Mouse (Mus musculus) embryonic facial prominence, embryonic 11.5 days (tissue): ENCODE results near the gene Wiz. TPM values are rescaled to one million over a fixed set of nuclear protein-coding genes. Genes with fewer than 3 reads are reported as not detected.
A peak's percentile ranks its signal among the peaks of the same experiment; 100 is the strongest.

Experiments used
- ATAC-seq: fragments of 200-750 bp; cut with Nextera tagmentation; replicated peaks from 2 replicates; pipeline ENCODE4 v1.8.0; 2017; ENCODE audit warnings: low read depth; ENCODE audit not compliant: insufficient number of reproducible peaks, low FRiP score, low TSS enrichment
- DNase-seq: peaks from one replicate; pipeline ENCODE4 v3.0.0-alpha.2; 2015; ENCODE audit warnings: low spot score
- H3K27ac ChIP-seq: fragments of 300-500 bp; sonication (generic); replicated peaks from 2 replicates; pipeline ENCODE4 v1.5.1; 2014; ENCODE audit warnings: mild to moderate bottlenecking, low read depth, low read length, control low read depth
- H3K27me3 ChIP-seq: fragments of 300-500 bp; sonication (generic); 2 replicates; pipeline ENCODE4 v1.6.1; 2014; ENCODE audit warnings: mild to moderate bottlenecking, low read length, moderate library complexity, mixed read lengths; ENCODE audit not compliant: control insufficient read depth, insufficient read depth
- H3K36me3 ChIP-seq: fragments of 300-500 bp; sonication (generic); replicated peaks from 2 replicates; pipeline ENCODE4 v1.6.1; 2014; ENCODE audit warnings: low read depth, mild to moderate bottlenecking, low read length, moderate library complexity, mixed read lengths; ENCODE audit not compliant: control insufficient read depth, insufficient read depth
- H3K4me1 ChIP-seq: fragments of 300-500 bp; sonication (generic); 2 replicates; pipeline ENCODE4 v1.6.1; 2014; ENCODE audit warnings: low read length, mixed read lengths; ENCODE audit not compliant: control insufficient read depth, insufficient read depth
- H3K4me2 ChIP-seq: fragments of 300-500 bp; sonication (generic); 2 replicates; pipeline ENCODE4 v1.6.1; 2014; ENCODE audit warnings: low read depth, mild to moderate bottlenecking, control low read depth, low read length, moderate library complexity
- H3K4me3 ChIP-seq: fragments of 300-500 bp; sonication (generic); 2 replicates; pipeline ENCODE4 v1.5.1; 2014; ENCODE audit warnings: low read depth, low read length, control low read depth
- H3K9ac ChIP-seq: fragments of 300-500 bp; sonication (generic); replicated peaks from 2 replicates; pipeline ENCODE4 v1.6.1; 2014; ENCODE audit warnings: mild to moderate bottlenecking, control low read depth, low read length
- H3K9me3 ChIP-seq: fragments of 300-500 bp; sonication (generic); replicated peaks from 2 replicates; pipeline ENCODE4 v1.6.1; 2016; ENCODE audit warnings: mild to moderate bottlenecking, low read length, inconsistent platforms, mixed read lengths; ENCODE audit not compliant: control insufficient read depth
- WGBS: fragments of 180-500 bp; shearing (Covaris S2); extraction: QIAGEN DNeasy Blood & Tissue Kit; methylation state at CpG from one replicate; pipeline ENCODE4 v1.1.7; 2014; 5-methylcytosine and 5-hydroxymethylcytosine counted together
- polyA plus RNA-seq: library from polyadenylated mRNA; unstranded; fragments of >200 nt; fragmentation: Nextera tagmentation; extraction: Ambion mirVana; gene quantifications from 2 replicates; pipeline ENCODE4 v1.2.1, GENCODE M21; 2014

The Wiz gene
- polyA plus RNA-seq, 1 experiment from 2014 or later = 27.5 TPM

GRCm38 (mm10) chr17:32376475-32376874 is 12.8 kb downstream of the Wiz start:
- ATAC-seq = no peak

GRCm38 (mm10) chr17:32368991-32369578 is 20.2 kb downstream of the Wiz start:
- Histone ChIP-seq H3K4me1 (no peaks in the 10 kb centered on the region), H3K4me2 (peak overlapping the region; percentile 41), H3K9me3 (no peaks in the 10 kb centered on the region), H3K4me3 (peak overlapping the region; percentile 30), H3K36me3 (no peaks in the 10 kb centered on the region), H3K27me3 (no peaks in the 10 kb centered on the region), H3K27ac (no peak overlapping the region), H3K9ac (peak overlapping the region; percentile 51)
- DNase-seq = peak; percentile 52
- WGBS = 11% methylated on average over 12 of the region's 17 CpGs
- ATAC-seq = peak; percentile 70; the same call in 1 of the 2 replicates

More at GRCm38 (mm10) chr17:32376475-32376874, 12.8 kb downstream of the Wiz start:
- DNase-seq = no peak
- 85% methylated on average over 15 of the region's 15 CpGs for WGBS
- Histone ChIP-seq H3K9me3 (no peaks in the 10 kb centered on the region), H3K27me3 (no peaks in the 10 kb centered on the region), H3K9ac (no peak overlapping the region), H3K36me3 (no peaks in the 10 kb centered on the region), H3K4me2 (no peak overlapping the region), H3K27ac (no peak overlapping the region), H3K4me1 (no peaks in the 10 kb centered on the region), H3K4me3 (no peak overlapping the region)

GRCm38 (mm10) chr17:32367706-32368105 is 21.5 kb downstream of the Wiz start:
- no peak for DNase-seq
- 0 out of 2 replicates have a peak, but pooled peaks cover 2% of the 10 kb centered on the region for H3K4me1 ChIP-seq
- H3K4me3 ChIP-seq = no peak overlapping the region
- no peak for ATAC-seq
- no peak overlapping the region for H3K4me2 ChIP-seq
- H3K27ac ChIP-seq = no peak overlapping the region
- H3K9ac ChIP-seq = no peak overlapping the region
- H3K27me3 ChIP-seq = no peaks in the 10 kb centered on the region
- no peaks in the 10 kb centered on the region for H3K36me3 ChIP-seq
- H3K9me3 ChIP-seq = no peaks in the 10 kb centered on the region
- WGBS = 82% methylated on average over 11 of the region's 11 CpGs

- Histone ChIP-seq H3K4me2 (no peak overlapping the region; the same call in 1 of the 2 replicates), H3K4me1 (0 out of 2 replicates have a peak, but pooled peaks cover 4% of the 10 kb centered on the region), H3K4me3 (no peak overlapping the region), H3K27me3 (no peaks in the 10 kb centered on the region), H3K36me3 (peaks cover 7% of the 10 kb centered on the region), H3K27ac (no peak overlapping the region), H3K9ac (no peak overlapping the region), H3K9me3 (no peaks in the 10 kb centered on the region)
- WGBS = 97% methylated on average over 1 of the region's 1 CpGs
- no peak for ATAC-seq
- DNase-seq = no peak
Observed at GRCm38 (mm10) chr17:32365296-32365695, 23.9 kb downstream of the Wiz start.

- Histone ChIP-seq H3K4me3 (peak overlapping the region; percentile 95), H3K9me3 (no peaks in the 10 kb centered on the region), H3K36me3 (peaks cover 9% of the 10 kb centered on the region), H3K27ac (0 out of 2 replicates have a peak overlapping the region, but pooled peaks have one; percentile 67), H3K9ac (peak overlapping the region; percentile 97), H3K4me2 (peak overlapping the region; percentile 36), H3K4me1 (0 out of 2 replicates have a peak, but pooled peaks cover 4% of the 10 kb centered on the region), H3K27me3 (no peaks in the 10 kb centered on the region)
- DNase-seq (no peak), ATAC-seq (peak; percentile 5)
- WGBS = 52% methylated on average over 5 of the region's 5 CpGs
Observed at GRCm38 (mm10) chr17:32364850-32365249, 24.4 kb downstream of the Wiz start.

- Histone ChIP-seq H3K9me3 (no peaks in the 10 kb centered on the region), H3K27me3 (no peaks in the 10 kb centered on the region), H3K4me1 (0 out of 2 replicates have a peak, but pooled peaks cover 4% of the 10 kb centered on the region), H3K9ac (peak overlapping the region; percentile 97), H3K4me3 (peak overlapping the region; percentile 95), H3K27ac (peak overlapping the region; percentile 67), H3K4me2 (peak overlapping the region; percentile 72), H3K36me3 (peaks cover 14% of the 10 kb centered on the region)
- DNase-seq (peak; percentile 97), ATAC-seq (peak; percentile 83)
- under 1% methylated on average over 36 of the region's 47 CpGs for WGBS
Observed at GRCm38 (mm10) chr17:32364331-32364730, 24.9 kb downstream of the Wiz start.

- Histone ChIP-seq H3K4me1 (0 out of 2 replicates have a peak, but pooled peaks cover 4% of the 10 kb centered on the region), H3K9ac (peak overlapping the region; percentile 97), H3K27ac (peak overlapping the region; percentile 67), H3K27me3 (no peaks in the 10 kb centered on the region), H3K36me3 (peaks cover 14% of the 10 kb centered on the region), H3K9me3 (no peaks in the 10 kb centered on the region), H3K4me2 (peak overlapping the region; percentile 72), H3K4me3 (peak overlapping the region; percentile 95)
- ATAC-seq = 0 out of 2 replicates have a peak, but pooled peaks have one; percentile 7
- WGBS = 0% methylated on average over 26 of the region's 50 CpGs
- no peak for DNase-seq
Observed at GRCm38 (mm10) chr17:32363821-32364301, 25.4 kb downstream of the Wiz start.

GRCm38 (mm10) chr17:32362686-32363085 is 26.6 kb downstream of the Wiz start:
- Histone ChIP-seq H3K9ac (peak overlapping the region; percentile 97), H3K9me3 (no peaks in the 10 kb centered on the region), H3K4me2 (peak overlapping the region; percentile 72), H3K36me3 (peaks cover 19% of the 10 kb centered on the region), H3K4me3 (peak overlapping the region; percentile 95), H3K27ac (no peak overlapping the region), H3K27me3 (no peaks in the 10 kb centered on the region), H3K4me1 (0 out of 2 replicates have a peak, but pooled peaks cover 4% of the 10 kb centered on the region)
- ATAC-seq = no peak
- 91% methylated on average over 4 of the region's 4 CpGs for WGBS
- no peak for DNase-seq
